Mouse (Mus musculus) MEL (cell line): ENCODE results near the gene Mmgt2. TPM values are rescaled to one million over a fixed set of nuclear protein-coding genes. Genes with fewer than 3 reads are reported as not detected.

ENCODE experiments used
- DNase-seq: peaks from one replicate; pipeline ENCODE4 v3.0.0; 2011; ENCODE audit warnings: low read depth, low spot score
- H3K27ac ChIP-seq: 2 replicates; pipeline ENCODE4 v1.5.1; 2012; ENCODE audit warnings: low read depth, mild to moderate bottlenecking, control low read depth, low read length, moderate library complexity; ENCODE audit not compliant: control insufficient read depth
- H3K27me3 ChIP-seq, 2 experiments: fragments of 150-350 bp in 1 of 2; sonication (generic) in 1 of 2; 2 replicates each; pipeline ENCODE4 v1.6.1; 2012; ENCODE audit warnings: low read length in 2 of 2, mild to moderate bottlenecking in 2 of 2, improper control_type of control experiment in 1 of 2, moderate library complexity in 1 of 2; ENCODE audit not compliant: insufficient read depth in 2 of 2, control insufficient read depth in 1 of 2
- H3K36me3 ChIP-seq, 2 experiments: 2 replicates each; pipeline ENCODE4 v1.6.1; 2012 to 2014; ENCODE audit warnings: low read length in 2 of 2, improper control_type of control experiment in 1 of 2, inconsistent platforms in 1 of 2, mild to moderate bottlenecking in 1 of 2; ENCODE audit not compliant: insufficient read depth in 2 of 2, control insufficient read depth in 1 of 2
- H3K4me1 ChIP-seq, 2 experiments: fragments of 150-350 bp in 1 of 2; sonication (generic) in 1 of 2; 2 replicates each; pipeline ENCODE4 v1.6.1; 2012; ENCODE audit warnings: low read length in 2 of 2, improper control_type of control experiment in 1 of 2, mild to moderate bottlenecking in 1 of 2; ENCODE audit not compliant: insufficient read depth in 2 of 2, control insufficient read depth in 1 of 2
- H3K4me3 ChIP-seq, 2 experiments: fragments of 150-350 bp in 1 of 2; sonication (generic) in 1 of 2; 2 replicates each; pipeline ENCODE4 v1.5.1; 2012; ENCODE audit warnings: low read depth in 2 of 2, low read length in 2 of 2, mild to moderate bottlenecking in 2 of 2, moderate library complexity in 2 of 2, control low read depth in 1 of 2, improper control_type of control experiment in 1 of 2; ENCODE audit not compliant: control insufficient read depth in 1 of 2, insufficient read depth in 1 of 2
- H3K79me2 ChIP-seq: 2 replicates; pipeline ENCODE4 v1.6.1; 2012; ENCODE audit warnings: mild to moderate bottlenecking, low read length, moderate library complexity; ENCODE audit not compliant: control insufficient read depth, poor library complexity, insufficient read depth
- H3K9ac ChIP-seq: 2 replicates; pipeline ENCODE4 v1.6.1; 2012; ENCODE audit warnings: low read depth, mild to moderate bottlenecking, control low read depth, low read length, moderate library complexity; ENCODE audit not compliant: control insufficient read depth, poor library complexity, severe bottlenecking
- H3K9me3 ChIP-seq: fragments of 150-350 bp; sonication (generic); replicated peaks from 2 replicates; pipeline ENCODE4 v1.6.1; 2012; ENCODE audit warnings: mild to moderate bottlenecking, low read length, improper control_type of control experiment, moderate library complexity; ENCODE audit not compliant: insufficient read depth
- BHLHE40 ChIP-seq: IDR thresholded peaks from 2 replicates; pipeline ENCODE4 v1.6.1; 2012; ENCODE audit warnings: low read depth, mild to moderate bottlenecking, inconsistent platforms, low read length, improper control_type of control experiment, borderline replicate concordance
- CTCF ChIP-seq, 3 experiments: IDR thresholded peaks in 2 of 3; conservative IDR thresholded peaks in 1 of 3; 2 replicates each; pipeline ENCODE4 v1.5.1; 2011 to 2012; ENCODE audit warnings: low read length in 3 of 3, low read depth in 2 of 3, mild to moderate bottlenecking in 2 of 3, improper control_type of control experiment in 1 of 3, inconsistent platforms in 1 of 3, mixed read lengths in 1 of 3, moderate library complexity in 1 of 3; ENCODE audit not compliant: control insufficient read depth in 1 of 3, insufficient read depth in 1 of 3, poor library complexity in 1 of 3, severe bottlenecking in 1 of 3
- E2F4 ChIP-seq: IDR thresholded peaks from 2 replicates; pipeline ENCODE4 v1.6.1; 2011; ENCODE audit warnings: low read depth, low read length, improper control_type of control experiment, borderline replicate concordance
- ETS1 ChIP-seq: IDR thresholded peaks from 2 replicates; pipeline ENCODE4 v1.6.1; 2012; ENCODE audit warnings: low read depth, mild to moderate bottlenecking, inconsistent platforms, low read length, improper control_type of control experiment, moderate library complexity
- MEF2A ChIP-seq: IDR thresholded peaks from 2 replicates; pipeline ENCODE4 v1.6.1; 2014; ENCODE audit warnings: low read depth, mild to moderate bottlenecking, inconsistent platforms, low read length, improper control_type of control experiment; ENCODE audit not compliant: poor library complexity, insufficient replicate concordance, severe bottlenecking; ENCODE audit errors: extremely low read depth
- MXI1 ChIP-seq: IDR thresholded peaks from 2 replicates; pipeline ENCODE4 v1.6.1; 2011; ENCODE audit warnings: mild to moderate bottlenecking, low read depth, low read length, improper control_type of control experiment
- MYB ChIP-seq: IDR thresholded peaks from 2 replicates; pipeline ENCODE4 v1.6.1; 2011; ENCODE audit warnings: mild to moderate bottlenecking, low read depth, low read length, improper control_type of control experiment
- MYC ChIP-seq: IDR thresholded peaks from 2 replicates; pipeline ENCODE4 v1.6.1; 2011; ENCODE audit warnings: low read depth, mild to moderate bottlenecking, low read length, improper control_type of control experiment, moderate library complexity
- POLR2AphosphoS2 ChIP-seq: IDR thresholded peaks from 2 replicates; pipeline ENCODE4 v1.6.1; 2011; ENCODE audit warnings: low read length, improper control_type of control experiment
- POLR2AphosphoS5 ChIP-seq: IDR thresholded peaks from 2 replicates; pipeline ENCODE4 v1.6.1; 2012; ENCODE audit warnings: low read depth, borderline replicate concordance, mild to moderate bottlenecking, inconsistent platforms, low read length, moderate library complexity, mixed read lengths
- RAD21 ChIP-seq: IDR thresholded peaks from 2 replicates; pipeline ENCODE4 v1.6.1; 2011; ENCODE audit warnings: mild to moderate bottlenecking, low read depth, low read length, improper control_type of control experiment
- RCOR1 ChIP-seq: IDR thresholded peaks from 2 replicates; pipeline ENCODE4 v1.6.1; 2012; ENCODE audit warnings: low read depth, mild to moderate bottlenecking, inconsistent platforms, low read length, improper control_type of control experiment
- SIN3A ChIP-seq: IDR thresholded peaks from 2 replicates; pipeline ENCODE4 v1.6.1; 2012; ENCODE audit warnings: low read length, improper control_type of control experiment, inconsistent platforms
- TBP ChIP-seq: IDR thresholded peaks from 2 replicates; pipeline ENCODE4 v1.8.0; 2011; ENCODE audit warnings: low read depth, low read length, improper control_type of control experiment
- TCF12 ChIP-seq: IDR thresholded peaks from 2 replicates; pipeline ENCODE4 v1.6.1; 2014; ENCODE audit warnings: low read depth, mild to moderate bottlenecking, inconsistent platforms, low read length, improper control_type of control experiment, moderate library complexity
- ZC3H11A ChIP-seq: IDR thresholded peaks from 2 replicates; pipeline ENCODE4 v1.6.1; 2012; ENCODE audit warnings: low read depth, mild to moderate bottlenecking, inconsistent platforms, low read length, improper control_type of control experiment
- polyA plus RNA-seq, 2 experiments: library from polyadenylated mRNA; stranded (reverse) in 1 of 2; unstranded in 1 of 2; fragments of >175 nt in 1 of 2; fragments of >200 nt in 1 of 2; gene quantifications; 2 replicates each; pipeline versions ENCODE4 v1.2.1 to v1.2.4; 2012; ENCODE audit warnings: low replicate concordance in 2 of 2, low read depth in 1 of 2; ENCODE audit not compliant: insufficient read length in 2 of 2, insufficient read depth in 1 of 2, missing spikeins in 1 of 2
- total RNA-seq: library from RNA; depleted of rRNA; stranded (reverse); fragments of 300-350 nt; gene quantifications from 2 replicates; pipeline ENCODE4 v1.2.3, GENCODE M21; 2012

Mmgt2 gene
- total and polyA plus RNA-seq, 3 experiments: 24.1 to 51.9 TPM; not detected in 1

GRCm38 (mm10) chr11:62642023-62642844, 6.2 kb upstream of the Mmgt2 start:
- peaks cover 0 to 22% of the 10 kb centered on the region in 2 experiments; a peak in 2 of 4 replicates for H3K36me3 ChIP-seq
- no peaks in the 10 kb centered on the region for H3K79me2 ChIP-seq
- H3K4me3 ChIP-seq: no peak overlapping the region
- no peak for TF ChIP-seq MYB
- TF ChIP-seq MEF2A: no peak
- no peak for TF ChIP-seq CTCF (IDR thresholded peaks at IDR 0.05 in 2 of 3, conservative IDR thresholded peaks at IDR 0.05 in 1 of 3; ENCODE audit: control insufficient read depth in 1 of 3, insufficient read depth in 1 of 3, low read depth in 2 of 3, low read length in 3 of 3, poor library complexity in 1 of 3, severe bottlenecking in 1 of 3)
- TF ChIP-seq RAD21: no peak
- no peak for TF ChIP-seq TBP
- no peak for TF ChIP-seq BHLHE40
- TF ChIP-seq POLR2AphosphoS5: no peak
- no peak for TF ChIP-seq MXI1
- DNase-seq: no peak
- H3K4me1 ChIP-seq: peaks cover 16 to 36% of the 10 kb centered on the region in 2 experiments
- H3K27me3 ChIP-seq: no peaks in the 10 kb centered on the region
- H3K9me3 ChIP-seq: no peaks in the 10 kb centered on the region
- H3K9ac ChIP-seq: no peak overlapping the region
- no peak overlapping the region for H3K27ac ChIP-seq

GRCm38 (mm10) chr11:62643011-62643631, 5.3 kb upstream of the Mmgt2 start:
- Histone ChIP-seq H3K9me3 (no peaks in the 10 kb centered on the region), H3K79me2 (no peaks in the 10 kb centered on the region; the same call in 1 of the 2 replicates), H3K9ac (no peak overlapping the region), H3K4me1 (peaks cover 18 to 37% of the 10 kb centered on the region in 2 experiments), H3K27ac (no peak overlapping the region), H3K27me3 (no peaks in the 10 kb centered on the region), H3K36me3 (peaks cover 0 to 22% of the 10 kb centered on the region in 2 experiments; a peak in 2 of 4 replicates), H3K4me3 (no peak overlapping the region)
- peak; percentile 75 for DNase-seq
- TF ChIP-seq MXI1 (no peak), SIN3A (no peak), ETS1 (peak; percentile 22; the same call in 1 of the 2 replicates), ZC3H11A (no peak), POLR2AphosphoS2 (no peak), RCOR1 (peak; percentile 82), MYC (no peak), TCF12 (no peak), MEF2A (no peak), E2F4 (no peak)
